In genomic region chr4:134047648-134048047, GRCm38 (mm10) we compare ENCODE assay signal across 38 mouse cellular contexts. TPM values are rescaled to one million over a fixed set of nuclear protein-coding genes. Genes with fewer than 3 reads are reported as not detected.
"Had no signal": no experiment of that assay in that cellular context is flagged by ENCODE, and none has a peak within 500 bp of the region (broad histone marks: within the 10 kb centered on the region; RNA-seq: fewer than 3 reads in every experiment).

No protein-coding gene starts in this region.

- DNase-seq: gastrocnemius, adult 2 months; gastrocnemius, postnatal 10 days; gastrocnemius, postnatal 25 days; heart, adult 18-20 months; heart, postnatal 10 days; heart, postnatal 4 days; kidney, adult 11 months; kidney, adult 8-10 months; kidney, postnatal 10 days; kidney, postnatal 25 days; kidney, postnatal 4 days had no signal

- H3K4me1 ChIP-seq: hindbrain, embryonic 12.5 days had no signal

- H3K4me3 ChIP-seq: gastrocnemius, adult 2 months; heart, embryonic 10.5 days; heart, embryonic 12.5 days; hindbrain, embryonic 10.5 days; hindbrain, embryonic 12.5 days; layer of hippocampus, adult 2 months; left cerebral cortex, adult 2 months; limb, embryonic 13.5 days; limb, embryonic 15.5 days; liver, embryonic 12.5 days had no signal

- ATAC-seq: hindbrain, embryonic 16.5 days; intestine, embryonic 16.5 days; liver, embryonic 12.5 days had no signal

RNA-seq across cellular contexts. Expression of gene Zfp683, which starts 6.0 kb away (rescaled TPM):
- total RNA-seq: gastrocnemius, adult 2 months; gastrocnemius, postnatal 10 days; gastrocnemius, postnatal 25 days; granulocyte monocyte progenitor cell, adult 5-6 weeks; heart, adult 18-20 months; heart, adult 8-10 months; heart, postnatal 10 days; heart, postnatal 25 days; heart, postnatal 4 days; layer of hippocampus, adult 2 months; layer of hippocampus, postnatal 10 days; layer of hippocampus, postnatal 25 days; left cerebral cortex, adult 2 months; left cerebral cortex, postnatal 14 days; left cerebral cortex, postnatal 36 days; liver, adult 2 months had no signal
- polyA plus RNA-seq: frontal cortex, adult 2 months; heart, embryonic 10.5 days; heart, embryonic 12.5 days; heart, embryonic 14.5 days; hindbrain, embryonic 10.5 days; hindbrain, embryonic 12.5 days; hindbrain, embryonic 14.5 days; hindbrain, embryonic 16.5 days; intestine, embryonic 14.5 days; intestine, embryonic 16.5 days; kidney, embryonic 14.5 days; kidney, embryonic 16.5 days; limb, embryonic 11.5 days; limb, embryonic 13.5 days; limb, embryonic 15.5 days; liver, embryonic 12.5 days had no signal

RNA-seq across cellular contexts. Expression of gene Crybg2, which starts 13.0 kb away (rescaled TPM):
- total RNA-seq: gastrocnemius, adult 2 months; gastrocnemius, postnatal 10 days; gastrocnemius, postnatal 25 days; heart, postnatal 10 days; heart, postnatal 25 days; heart, postnatal 4 days had no signal

RNA-seq across cellular contexts. Expression of gene Lin28a, which starts 29.0 kb away (rescaled TPM):
- total RNA-seq: heart, adult 18-20 months; heart, adult 8-10 months; heart, postnatal 10 days; heart, postnatal 25 days; layer of hippocampus, adult 2 months; layer of hippocampus, postnatal 10 days; layer of hippocampus, postnatal 25 days; left cerebral cortex, adult 2 months; left cerebral cortex, postnatal 14 days; left cerebral cortex, postnatal 36 days; liver, adult 2 months had no signal
- polyA plus RNA-seq: frontal cortex, adult 2 months; heart, embryonic 16.5 days; kidney, embryonic 14.5 days; kidney, embryonic 16.5 days; limb, embryonic 15.5 days; liver, adult 2 months had no signal
